Mouse (Mus musculus): ENCODE data around the gene Aldob.

The Aldob gene

DNA sequence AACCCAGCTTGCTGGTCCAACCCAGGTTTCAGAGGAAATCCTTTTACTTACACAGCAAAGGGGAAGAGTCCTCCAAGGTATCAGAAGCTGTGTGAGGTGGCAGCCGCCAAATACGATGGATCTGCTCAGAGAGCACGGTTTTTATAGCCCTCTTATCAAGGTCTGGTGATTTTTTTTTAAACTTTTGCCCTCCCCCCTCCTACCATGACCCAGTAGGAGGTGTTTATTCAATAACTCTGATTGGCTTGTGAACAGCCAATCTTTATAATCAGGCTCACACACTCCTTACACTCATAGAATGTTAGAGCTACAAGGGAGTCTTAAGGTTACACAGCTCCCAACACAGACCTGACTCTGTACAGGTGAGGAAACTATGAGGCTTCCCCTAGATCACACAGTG is at the start of gene Aldob:
TSS of gene Aldob (minus strand) at position 164 of the 400 bp plus-strand sequence.
- no peak for DNase-seq (ENCODE audit: low spot score)

DNA sequence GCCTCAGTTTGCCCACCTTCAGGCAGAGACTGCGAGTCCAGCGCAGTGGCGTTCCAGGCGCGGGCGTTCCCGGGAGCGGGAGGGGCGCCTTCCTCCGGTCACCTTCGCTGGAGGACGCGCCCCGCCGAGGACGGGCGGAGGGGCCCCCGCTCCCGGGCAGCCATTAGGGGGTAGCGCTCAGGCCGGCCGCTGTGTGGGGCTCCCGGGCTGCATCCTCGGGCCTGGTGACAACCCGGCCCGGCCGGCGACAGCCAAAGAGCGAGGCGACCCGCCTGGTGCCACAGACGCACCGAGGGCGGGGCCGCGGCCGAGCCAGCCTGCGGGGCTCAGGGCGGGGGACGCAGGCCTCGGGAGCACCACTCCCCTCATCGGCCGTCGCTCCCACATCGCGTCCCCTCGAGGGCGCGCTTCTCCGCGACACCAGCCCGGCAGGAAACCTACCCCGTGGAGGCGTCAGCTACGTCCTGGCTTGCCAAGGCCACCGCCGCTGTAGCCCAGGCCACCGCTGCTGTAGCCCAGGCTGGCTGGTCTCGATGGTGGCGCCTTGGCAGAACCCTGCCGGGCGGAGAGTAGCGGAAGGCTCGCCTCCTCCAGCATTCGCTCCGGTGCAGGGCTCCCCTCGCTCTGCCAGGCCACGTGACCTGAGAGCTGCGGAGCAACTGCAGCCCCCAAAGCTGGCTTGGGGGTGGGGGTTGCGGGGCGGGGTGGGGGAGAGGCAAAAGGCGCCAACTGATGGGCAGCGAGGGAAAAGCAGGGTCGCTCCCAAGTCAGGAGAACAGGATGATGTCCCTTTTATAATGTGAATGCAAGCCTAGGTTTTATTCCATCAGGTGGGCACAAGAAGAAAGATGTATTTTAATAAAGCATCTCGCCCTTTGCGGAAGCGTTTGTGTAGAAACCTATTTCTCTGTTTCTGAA is 48.1 kb upstream of the Aldob start, which contains the start of gene Tmem246:
TSS of gene Tmem246 (minus strand) at position 694 of the 918 bp plus-strand sequence.
- peak; percentile 48 for DNase-seq (ENCODE audit: low spot score)

DNA sequence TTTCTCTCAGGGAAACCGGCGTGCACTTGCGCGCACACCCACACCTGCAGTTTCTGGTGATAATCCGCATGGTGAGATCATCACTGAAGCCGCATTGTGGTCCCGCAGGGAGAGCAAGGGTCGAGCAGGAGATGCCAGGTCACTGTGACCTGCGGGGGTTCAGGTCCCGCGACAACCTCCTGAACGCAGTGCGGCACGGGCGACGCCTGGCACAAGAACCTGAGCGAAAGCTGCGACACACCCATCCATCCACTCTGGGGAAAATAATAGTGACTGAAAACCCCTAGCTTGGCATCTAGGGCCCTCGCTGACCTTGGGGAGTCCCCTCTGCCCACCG is 47.5 kb upstream of the Aldob start:
- DNase-seq (ENCODE audit: low spot score) = no peak

DNA sequence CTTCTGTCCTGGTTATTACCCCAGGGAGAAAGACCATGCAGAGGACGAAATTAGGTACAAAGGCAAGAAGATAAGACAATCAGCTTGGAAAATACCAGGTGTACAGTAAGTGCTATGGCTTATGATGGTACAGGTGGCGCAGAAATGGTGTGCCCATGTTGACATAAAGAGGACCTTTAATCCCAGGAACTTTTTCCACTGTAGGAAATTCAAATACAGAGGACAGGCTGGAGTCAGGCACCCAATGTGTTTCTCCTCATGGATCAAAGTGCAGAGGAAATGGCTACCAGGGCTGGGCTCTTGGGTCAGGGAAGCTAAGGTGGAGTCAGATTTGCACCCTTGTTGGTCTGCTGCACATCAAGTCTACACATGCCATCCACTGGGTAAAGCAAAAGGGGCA is 40.8 kb upstream of the Aldob start:
- DNase-seq (ENCODE audit: low spot score) = no peak

- DNase-seq (ENCODE audit: low spot score) = no peak
Measured at GRCm38 (mm10) chr4:49586811-49587210, 37.5 kb upstream of the Aldob start.

DNA sequence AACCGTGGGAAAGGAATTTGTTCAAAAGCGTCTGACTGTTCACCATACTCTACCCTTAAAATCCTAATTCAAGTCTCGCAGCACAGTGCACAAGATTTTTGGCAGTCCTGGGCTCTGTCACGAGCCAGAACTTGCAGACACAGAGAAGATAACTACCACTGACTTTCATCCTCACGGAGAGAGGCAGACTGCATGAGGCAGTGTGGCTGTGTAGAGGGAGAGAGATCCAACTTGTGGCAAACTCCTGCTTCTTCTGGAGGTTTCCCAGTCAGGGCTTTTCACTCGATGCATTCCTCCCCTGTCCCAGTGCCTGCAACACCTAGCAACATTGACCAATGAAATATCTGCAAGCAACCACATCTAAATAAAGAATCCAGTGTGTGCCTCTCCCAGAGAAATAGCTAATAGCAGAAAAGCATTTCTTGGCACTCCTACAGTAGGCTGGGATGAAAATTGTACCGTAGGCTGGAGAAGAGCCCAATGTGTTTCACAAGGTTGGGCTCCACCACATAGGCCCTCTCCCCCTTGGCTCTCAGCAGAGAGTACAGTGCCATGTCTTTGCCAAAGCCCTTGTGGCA is 36.3 kb upstream of the Aldob start:
- no peak for DNase-seq (ENCODE audit: low spot score)

GRCm38 (mm10) chr4:49583965-49584831 is 34.9 kb upstream of the Aldob start:
- no peak for DNase-seq (ENCODE audit: low spot score)

GRCm38 (mm10) chr4:49581256-49581655 is 31.9 kb upstream of the Aldob start:
- DNase-seq (ENCODE audit: low spot score) = no peak

- DNase-seq (ENCODE audit: low spot score) = no peak
Measured at GRCm38 (mm10) chr4:49572194-49572593, 22.8 kb upstream of the Aldob start.

- DNase-seq (ENCODE audit: low spot score) = no peak
Measured at GRCm38 (mm10) chr4:49567613-49568012, 18.3 kb upstream of the Aldob start.

- DNase-seq (ENCODE audit: low spot score) = no peak
Measured at GRCm38 (mm10) chr4:49559915-49560772, 10.8 kb upstream of the Aldob start.

DNA sequence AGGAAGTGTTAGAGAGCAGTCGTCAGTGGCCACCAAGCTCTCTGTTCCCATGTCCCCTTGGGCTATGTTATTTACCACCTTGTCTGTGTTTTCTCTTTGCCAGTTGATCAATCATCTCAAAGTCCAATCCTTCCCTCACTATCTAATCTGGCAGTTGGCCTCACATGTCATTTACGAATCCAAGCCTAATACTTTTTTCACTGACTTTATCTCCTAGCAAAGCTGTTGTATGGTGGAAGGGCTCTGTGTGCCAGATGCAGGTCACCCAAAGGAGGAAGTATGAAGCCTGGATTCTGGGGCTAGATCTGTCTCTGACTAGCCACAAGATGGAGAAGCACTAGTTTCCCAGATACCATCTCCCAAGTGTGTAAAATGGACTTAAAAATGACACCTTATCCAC is 8.8 kb upstream of the Aldob start:
- no peak for DNase-seq (ENCODE audit: low spot score)

DNA sequence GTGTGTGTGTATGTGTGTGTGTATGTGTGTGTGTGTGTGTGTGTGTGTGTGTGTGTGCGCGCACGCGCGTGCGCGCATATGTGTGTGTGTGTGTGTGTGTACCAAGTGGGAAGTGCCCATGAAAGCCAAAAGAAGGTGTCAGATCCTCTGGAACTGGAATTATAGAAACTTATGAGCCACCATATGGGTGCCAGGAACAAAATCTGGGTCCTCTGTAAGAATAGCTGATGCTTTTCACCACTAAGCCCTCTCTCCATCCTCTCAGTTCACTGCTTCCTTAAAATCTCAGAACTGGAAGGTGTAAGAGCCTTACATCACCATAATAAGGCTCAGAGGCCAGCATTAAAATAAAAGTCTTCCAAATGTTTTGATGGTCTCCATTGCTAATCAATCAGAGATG is 8.0 kb upstream of the Aldob start:
- no peak for DNase-seq (ENCODE audit: low spot score)

DNA sequence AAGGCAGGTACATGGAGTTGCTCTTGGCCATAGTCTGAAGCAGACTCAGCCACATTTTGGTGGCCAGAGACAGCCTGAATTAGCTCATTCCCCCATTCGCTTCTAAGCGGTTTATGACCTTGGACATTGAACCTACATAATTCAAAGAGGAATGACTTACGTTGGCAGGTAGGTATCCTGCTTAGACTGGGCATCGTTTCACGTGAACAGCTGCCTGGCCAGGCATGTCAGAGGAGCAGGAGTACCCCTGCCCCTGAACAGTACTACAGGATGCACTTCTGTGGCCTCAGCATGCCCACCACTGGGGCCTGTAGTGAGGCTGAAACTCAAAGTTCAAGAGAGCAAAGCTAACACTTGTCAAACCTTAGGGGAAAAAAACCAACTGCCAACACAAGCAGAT is 4.0 kb upstream of the Aldob start:
- no peak for DNase-seq (ENCODE audit: low spot score)

DNA sequence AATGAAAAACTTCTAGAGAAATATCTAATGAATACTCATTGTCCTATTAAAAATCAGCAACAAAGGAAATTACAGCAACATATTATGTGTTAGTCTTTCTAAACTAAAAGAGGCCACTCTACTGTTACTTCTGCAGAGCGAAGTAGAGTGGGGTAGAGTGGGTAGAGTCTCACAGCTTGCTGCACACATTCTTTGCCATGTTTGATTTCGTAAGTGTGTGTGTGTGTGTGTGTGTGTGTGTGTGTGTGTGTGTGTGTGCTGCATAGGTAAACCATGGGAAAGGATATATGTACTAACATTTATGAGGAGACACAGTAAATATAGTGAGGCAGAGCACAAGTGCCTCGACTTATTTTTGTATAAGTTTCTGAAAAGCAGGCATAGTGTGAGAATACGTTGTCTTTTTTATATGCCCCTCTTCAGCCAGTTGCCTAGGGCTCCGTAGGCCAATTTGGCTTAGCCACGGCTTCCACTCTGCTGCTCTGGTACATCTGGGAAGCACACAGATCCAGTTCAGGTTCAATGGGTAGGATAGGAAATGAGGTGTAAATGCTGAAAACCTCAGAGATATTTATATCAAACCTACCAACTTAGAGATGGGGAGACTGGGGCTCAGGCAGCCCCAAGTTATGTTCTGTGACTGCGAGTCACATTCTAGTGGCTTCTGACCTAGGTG is 1.7 kb downstream of the Aldob start:
- no peak for DNase-seq (ENCODE audit: low spot score)

GRCm38 (mm10) chr4:49546873-49547543 is 2.3 kb downstream of the Aldob start:
- no peak for DNase-seq (ENCODE audit: low spot score)

GRCm38 (mm10) chr4:49546026-49546425 is 3.3 kb downstream of the Aldob start:
- no peak for DNase-seq (ENCODE audit: low spot score)

DNA sequence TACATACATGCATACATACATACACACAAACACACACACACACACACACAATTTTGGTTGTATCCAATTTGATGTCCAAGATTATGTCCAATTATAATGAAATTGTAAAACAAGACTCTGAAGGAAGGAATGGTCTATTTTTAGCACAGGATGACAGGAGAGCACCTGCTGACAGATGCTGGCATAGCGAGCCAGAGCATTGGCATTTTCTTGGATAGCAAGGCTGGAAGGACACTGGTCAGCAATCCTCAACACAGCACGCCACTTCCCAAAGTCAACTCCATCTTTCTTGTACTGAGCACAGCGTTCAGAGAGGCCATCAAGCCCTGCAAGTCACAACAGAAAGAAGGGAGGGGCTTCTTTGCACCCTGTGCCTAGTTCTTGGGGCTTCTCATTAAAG is 8.4 kb downstream of the Aldob start:
- no peak for DNase-seq (ENCODE audit: low spot score)

DNA sequence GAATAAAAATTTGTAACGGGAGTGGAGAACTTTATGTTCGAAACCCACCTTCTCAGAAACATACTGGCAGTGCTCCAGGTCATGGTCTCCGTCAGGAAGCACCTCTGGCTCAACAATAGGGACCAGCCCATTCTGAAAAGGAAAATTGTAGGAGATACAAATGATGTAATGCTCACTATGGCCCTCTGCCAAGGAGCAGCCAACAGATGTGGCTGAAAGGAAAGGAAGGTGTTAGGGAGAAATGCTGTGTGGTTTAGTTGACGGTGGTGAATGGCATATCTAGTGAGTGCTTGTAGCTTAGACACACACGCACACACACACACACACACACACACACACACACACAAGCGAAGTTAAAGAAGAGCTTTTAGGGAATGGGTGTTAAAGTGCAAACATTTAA is 9.7 kb downstream of the Aldob start:
- DNase-seq (ENCODE audit: low spot score) = no peak

DNA sequence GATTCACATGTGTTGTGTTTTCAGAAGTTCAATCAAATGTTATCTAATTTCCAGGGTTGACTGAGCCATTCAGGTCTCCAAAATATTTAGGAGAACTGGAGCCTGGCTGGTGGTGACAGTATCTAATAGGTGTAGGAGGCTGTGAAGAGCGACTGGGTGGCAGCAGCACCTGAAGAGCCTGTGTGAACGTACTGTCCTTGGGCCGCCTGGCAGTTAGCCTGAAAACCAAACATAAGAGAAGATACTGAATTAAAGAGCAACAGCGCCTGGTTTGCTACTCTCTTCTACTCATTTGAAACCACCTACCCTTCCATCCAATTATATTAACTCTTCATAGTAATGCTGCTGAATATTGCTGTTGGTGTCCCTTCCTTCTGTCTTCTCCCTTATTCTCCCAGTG is 12.7 kb downstream of the Aldob start:
- DNase-seq (ENCODE audit: low spot score) = no peak
